Mouse (Mus musculus): ENCODE results near the gene Gtf2h4. TPM values are rescaled to one million over a fixed set of nuclear protein-coding genes. Genes with fewer than 3 reads are reported as not detected.

The Gtf2h4 gene
- polyA plus RNA-seq, 1 experiment from 2014 or later, result 36.3 TPM

- Histone ChIP-seq H3K9ac (peak within 1 kb of the TSS; percentile 83), H3K4me3 (replicated peaks) (peak within 1 kb of the TSS; percentile 77), H3K4me1 (peaks cover 12% of the 10 kb centered on the region), H3K4me2 (peak within 1 kb of the TSS; percentile 80), H3K36me3 (peaks cover 32% of the 10 kb centered on the region), H3K27me3 (replicated peaks) (no peaks in the 10 kb centered on the region), H3K9me3 (no peaks in the 10 kb centered on the region), H3K27ac (peak within 1 kb of the TSS; percentile 81)
- ATAC-seq (ENCODE audit: insufficient read depth, low FRiP score, low read depth), result peak; percentile 79
- under 1% methylated on average over 61 of the region's 61 CpGs for WGBS
Measured at GRCm38 (mm10) chr17:35667334-35668065, 6.0 kb downstream of the Gtf2h4 start, which contains the start of gene Vars2. Gene Vars2, minus strand, starts transcription at chr17:35667592.

GRCm38 (mm10) chr17:35666851-35667256, 6.7 kb downstream of the Gtf2h4 start:
- WGBS, result 1% methylated on average over 13 of the region's 13 CpGs

GRCm38 (mm10) chr17:35665957-35666515, 7.5 kb downstream of the Gtf2h4 start:
- no peak overlapping the region for H3K9ac ChIP-seq
- no peak overlapping the region for H3K4me3 ChIP-seq (replicated peaks)
- peaks cover 12% of the 10 kb centered on the region for H3K4me1 ChIP-seq
- no peak; the same call in 1 of the 2 replicates for ATAC-seq (ENCODE audit: insufficient read depth, low FRiP score, low read depth)
- H3K36me3 ChIP-seq, result peaks cover 36% of the 10 kb centered on the region
- no peaks in the 10 kb centered on the region for H3K27me3 ChIP-seq (replicated peaks)
- no peak overlapping the region for H3K27ac ChIP-seq
- WGBS, result 70% methylated on average over 17 of the region's 17 CpGs
- H3K9me3 ChIP-seq, result no peaks in the 10 kb centered on the region
- H3K4me2 ChIP-seq, result peak overlapping the region; percentile 80

More at GRCm38 (mm10) chr17:35666851-35667256, 6.7 kb downstream of the Gtf2h4 start:
- H3K27me3 ChIP-seq (replicated peaks), result no peaks in the 10 kb centered on the region
- peaks cover 12% of the 10 kb centered on the region for H3K4me1 ChIP-seq
- ATAC-seq (ENCODE audit: insufficient read depth, low FRiP score, low read depth), result peak; percentile 27
- peak overlapping the region; percentile 83 for H3K9ac ChIP-seq
- no peaks in the 10 kb centered on the region for H3K9me3 ChIP-seq
- H3K36me3 ChIP-seq, result peaks cover 32% of the 10 kb centered on the region
- peak overlapping the region; percentile 77 for H3K4me3 ChIP-seq (replicated peaks)
- peak overlapping the region; percentile 81 for H3K27ac ChIP-seq
- H3K4me2 ChIP-seq, result peak overlapping the region; percentile 80

- Histone ChIP-seq H3K27me3 (replicated peaks) (no peaks in the 10 kb centered on the region), H3K9ac (no peak overlapping the region), H3K27ac (no peak overlapping the region; the same call in 1 of the 2 replicates), H3K36me3 (peaks cover 23% of the 10 kb centered on the region), H3K4me1 (0 out of 2 replicates have a peak, but pooled peaks cover 12% of the 10 kb centered on the region), H3K4me2 (no peak overlapping the region), H3K9me3 (no peaks in the 10 kb centered on the region), H3K4me3 (replicated peaks) (no peak overlapping the region)
- ATAC-seq (ENCODE audit: insufficient read depth, low FRiP score, low read depth), result no peak
- WGBS, result 71% methylated on average over 2 of the region's 2 CpGs
Measured at GRCm38 (mm10) chr17:35653086-35653485, 20.5 kb downstream of the Gtf2h4 start.

GRCm38 (mm10) chr17:35649429-35649828, 24.1 kb downstream of the Gtf2h4 start:
- H3K4me2 ChIP-seq, result peak overlapping the region; percentile 25; the same call in 1 of the 2 replicates

GRCm38 (mm10) chr17:35643609-35644236, 29.8 kb downstream of the Gtf2h4 start, which contains the start of gene Mucl3:
Gene Mucl3, minus strand, starts transcription at chr17:35643695.
- no peak within 1 kb of the TSS for H3K4me2 ChIP-seq
- 57% methylated on average over 13 of the region's 13 CpGs for WGBS
- H3K27me3 ChIP-seq (replicated peaks), result no peaks in the 10 kb centered on the region
- peak; percentile 54 for ATAC-seq (ENCODE audit: insufficient read depth, low FRiP score, low read depth)
- no peaks in the 10 kb centered on the region for H3K36me3 ChIP-seq
- H3K9me3 ChIP-seq, result no peaks in the 10 kb centered on the region
- H3K4me1 ChIP-seq, result peaks cover 4% of the 10 kb centered on the region; the same call in 1 of the 2 replicates
- no peak within 1 kb of the TSS for H3K4me3 ChIP-seq (replicated peaks)
- no peak within 1 kb of the TSS for H3K27ac ChIP-seq
- H3K9ac ChIP-seq, result no peak within 1 kb of the TSS

More at GRCm38 (mm10) chr17:35649429-35649828, 24.1 kb downstream of the Gtf2h4 start:
- Histone ChIP-seq H3K9me3 (no peaks in the 10 kb centered on the region), H3K4me3 (replicated peaks) (no peak overlapping the region), H3K36me3 (no peaks in the 10 kb centered on the region), H3K9ac (no peak overlapping the region; the same call in 1 of the 2 replicates), H3K4me1 (0 out of 2 replicates have a peak, but pooled peaks cover 12% of the 10 kb centered on the region), H3K27me3 (replicated peaks) (no peaks in the 10 kb centered on the region), H3K27ac (peak overlapping the region; percentile 88)
- ATAC-seq (ENCODE audit: insufficient read depth, low FRiP score, low read depth), result peak; percentile 81
- WGBS, result 40% methylated on average over 2 of the region's 2 CpGs

- ATAC-seq (ENCODE audit: insufficient read depth, low FRiP score, low read depth), result no peak
- H3K27me3 ChIP-seq (replicated peaks), result no peaks in the 10 kb centered on the region
- H3K4me1 ChIP-seq, result peaks cover 7% of the 10 kb centered on the region; the same call in 1 of the 2 replicates
- 42% methylated on average over 6 of the region's 6 CpGs for WGBS
- H3K9ac ChIP-seq, result no peak overlapping the region
- H3K4me2 ChIP-seq, result peak overlapping the region; percentile 32; the same call in 1 of the 2 replicates
- H3K36me3 ChIP-seq, result no peaks in the 10 kb centered on the region
- H3K9me3 ChIP-seq, result no peaks in the 10 kb centered on the region
- H3K27ac ChIP-seq, result peak overlapping the region; percentile 83
- 0 out of 2 replicates have a peak overlapping the region, but pooled peaks have one; percentile 2 for H3K4me3 ChIP-seq (replicated peaks)
Measured at GRCm38 (mm10) chr17:35639352-35639751, 34.2 kb downstream of the Gtf2h4 start.

- H3K4me1 ChIP-seq, result peaks cover 7% of the 10 kb centered on the region; the same call in 1 of the 2 replicates
Measured at GRCm38 (mm10) chr17:35638475-35639190, 34.9 kb downstream of the Gtf2h4 start.

GRCm38 (mm10) chr17:35636363-35636762, 37.2 kb downstream of the Gtf2h4 start:
- Histone ChIP-seq H3K4me3 (replicated peaks) (no peak overlapping the region), H3K27ac (no peak overlapping the region), H3K36me3 (no peaks in the 10 kb centered on the region), H3K9ac (no peak overlapping the region), H3K4me1 (peaks cover 7% of the 10 kb centered on the region; the same call in 1 of the 2 replicates), H3K4me2 (no peak overlapping the region), H3K27me3 (replicated peaks) (no peaks in the 10 kb centered on the region), H3K9me3 (no peaks in the 10 kb centered on the region)
- ATAC-seq (ENCODE audit: insufficient read depth, low FRiP score, low read depth), result no peak
- WGBS, result 30% methylated on average over 5 of the region's 5 CpGs

More at GRCm38 (mm10) chr17:35638475-35639190, 34.9 kb downstream of the Gtf2h4 start:
- 0 out of 2 replicates have a peak overlapping the region, but pooled peaks have one; percentile 2 for H3K4me3 ChIP-seq (replicated peaks)
- no peaks in the 10 kb centered on the region for H3K36me3 ChIP-seq
- ATAC-seq (ENCODE audit: insufficient read depth, low FRiP score, low read depth), result peak; percentile 89
- peak overlapping the region; percentile 32; the same call in 1 of the 2 replicates for H3K4me2 ChIP-seq
- no peak overlapping the region for H3K9ac ChIP-seq
- no peaks in the 10 kb centered on the region for H3K27me3 ChIP-seq (replicated peaks)
- no peaks in the 10 kb centered on the region for H3K9me3 ChIP-seq
- 19% methylated on average over 14 of the region's 14 CpGs for WGBS
- peak overlapping the region; percentile 83 for H3K27ac ChIP-seq

GRCm38 (mm10) chr17:35635699-35636111, 37.8 kb downstream of the Gtf2h4 start:
- 0 out of 2 replicates have a peak, but pooled peaks have one; percentile 6 for ATAC-seq (ENCODE audit: insufficient read depth, low FRiP score, low read depth)
- H3K27me3 ChIP-seq (replicated peaks), result no peaks in the 10 kb centered on the region
- peaks cover 7% of the 10 kb centered on the region; the same call in 1 of the 2 replicates for H3K4me1 ChIP-seq
- peak overlapping the region; percentile 40 for H3K4me3 ChIP-seq (replicated peaks)
- 0 out of 2 replicates have a peak overlapping the region, but pooled peaks have one; percentile 31 for H3K27ac ChIP-seq
- H3K9ac ChIP-seq, result no peak overlapping the region
- 2% methylated on average over 15 of the region's 15 CpGs for WGBS
- H3K9me3 ChIP-seq, result no peaks in the 10 kb centered on the region
- H3K4me2 ChIP-seq, result peak overlapping the region; percentile 62
- H3K36me3 ChIP-seq, result no peaks in the 10 kb centered on the region

- WGBS, result 73% methylated on average over 3 of the region's 3 CpGs
- Histone ChIP-seq H3K9me3 (no peaks in the 10 kb centered on the region), H3K4me1 (peaks cover 7% of the 10 kb centered on the region; the same call in 1 of the 2 replicates), H3K4me2 (no peak overlapping the region), H3K27me3 (replicated peaks) (no peaks in the 10 kb centered on the region), H3K36me3 (no peaks in the 10 kb centered on the region), H3K9ac (no peak overlapping the region), H3K27ac (no peak overlapping the region), H3K4me3 (replicated peaks) (no peak overlapping the region)
- no peak for ATAC-seq (ENCODE audit: insufficient read depth, low FRiP score, low read depth)
Measured at GRCm38 (mm10) chr17:35635202-35635601, 38.3 kb downstream of the Gtf2h4 start.

Data from stomach, embryonic 15.5 days (tissue).